Mouse (Mus musculus) hindbrain, embryonic 12.5 days (tissue): ENCODE measurements at regions not wholly inside any gene's neighbourhood (a gene's known extent, or its start where the extent isn't known, plus 50 kb on each side); places are given as distances from the start of the nearest gene placed in this dataset.

ENCODE experiments used
- ATAC-seq: fragments of 200-750 bp; cut with Nextera tagmentation; 2 replicates; pipeline ENCODE4 v1.8.0; 2017; ENCODE audit warnings: moderate TSS enrichment; ENCODE audit not compliant: low FRiP score
- H3K27ac ChIP-seq: fragments of 300-500 bp; sonication (generic); 2 replicates; pipeline ENCODE4 v1.5.1; 2016; ENCODE audit warnings: mild to moderate bottlenecking
- H3K27me3 ChIP-seq: fragments of 300-500 bp; sonication (generic); 2 replicates; pipeline ENCODE4 v1.6.1; 2016; ENCODE audit warnings: mild to moderate bottlenecking
- H3K36me3 ChIP-seq: fragments of 300-500 bp; sonication (generic); 2 replicates; pipeline ENCODE4 v1.6.1; 2016; ENCODE audit warnings: mild to moderate bottlenecking
- H3K4me1 ChIP-seq: fragments of 300-500 bp; sonication (generic); 2 replicates; pipeline ENCODE4 v1.6.1; 2016
- H3K4me2 ChIP-seq: fragments of 300-500 bp; sonication (generic); replicated peaks from 2 replicates; pipeline ENCODE4 v1.6.1; 2016; ENCODE audit warnings: mild to moderate bottlenecking
- H3K4me3 ChIP-seq: fragments of 300-500 bp; sonication (generic); 2 replicates; pipeline ENCODE4 v1.5.1; 2016; ENCODE audit warnings: mild to moderate bottlenecking
- H3K9ac ChIP-seq: fragments of 300-500 bp; sonication (generic); 2 replicates; pipeline ENCODE4 v1.6.1; 2016; ENCODE audit warnings: mild to moderate bottlenecking, moderate library complexity
- H3K9me3 ChIP-seq: fragments of 300-500 bp; sonication (generic); replicated peaks from 2 replicates; pipeline ENCODE4 v1.6.1; 2016; ENCODE audit warnings: mild to moderate bottlenecking
- WGBS: fragments of 180-500 bp; shearing (Covaris S2); methylation state at CpG from one replicate; pipeline ENCODE4 v1.1.7; 2016; 5-methylcytosine and 5-hydroxymethylcytosine counted together

DNA sequence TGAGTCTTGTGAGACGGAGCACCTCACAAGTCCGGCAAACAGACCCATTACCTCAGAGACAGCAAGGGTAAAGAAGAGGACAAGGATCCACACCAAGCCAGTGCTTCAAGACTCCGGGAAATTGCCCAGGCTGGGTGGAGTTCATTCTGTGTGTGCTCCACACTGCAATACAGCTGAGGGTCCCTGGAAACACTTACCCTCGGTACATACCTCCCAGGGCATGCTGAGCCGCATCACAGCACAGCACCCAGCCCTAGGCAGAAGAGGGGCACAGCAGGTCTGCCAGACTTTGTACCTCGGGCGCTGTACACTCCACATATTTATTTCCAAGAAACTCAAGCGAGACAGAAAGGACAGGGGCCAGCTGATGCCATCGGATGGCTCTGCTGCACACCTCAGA is 54.5 kb upstream of the Cmc1 start:
- 88% methylated on average over 9 of the region's 9 CpGs for WGBS
- Histone ChIP-seq H3K27ac (no peak overlapping the region), H3K9me3 (no peaks in the 10 kb centered on the region), H3K36me3 (no peaks in the 10 kb centered on the region), H3K4me2 (no peak overlapping the region), H3K4me3 (no peak overlapping the region), H3K27me3 (no peaks in the 10 kb centered on the region), H3K4me1 (no peaks in the 10 kb centered on the region), H3K9ac (no peak overlapping the region)
- ATAC-seq = no peak

DNA sequence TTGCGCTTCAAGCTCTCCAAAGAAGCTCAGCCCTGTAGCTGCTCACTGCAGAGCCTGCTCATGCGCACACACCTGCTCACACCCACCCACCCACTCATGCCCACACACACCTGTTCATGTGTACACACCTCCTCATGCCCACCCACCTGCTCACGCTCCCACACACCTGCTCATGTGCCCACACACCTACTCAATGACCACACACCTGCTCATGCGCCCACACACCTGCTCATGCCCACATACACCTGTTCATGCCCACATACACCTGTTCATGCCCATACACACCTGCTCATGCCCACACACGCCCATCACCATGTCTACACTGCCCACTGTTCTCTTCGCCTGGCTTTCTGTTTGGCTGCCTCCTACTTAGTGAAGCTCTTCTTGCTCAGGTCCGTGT is 56.5 kb upstream of the Cmc1 start:
- no peak overlapping the region for H3K4me2 ChIP-seq
- H3K4me1 ChIP-seq = no peaks in the 10 kb centered on the region
- no peaks in the 10 kb centered on the region for H3K36me3 ChIP-seq
- no peaks in the 10 kb centered on the region for H3K9me3 ChIP-seq
- 90% methylated on average over 7 of the region's 7 CpGs for WGBS
- no peak overlapping the region for H3K9ac ChIP-seq
- no peak overlapping the region for H3K4me3 ChIP-seq
- no peak overlapping the region for H3K27ac ChIP-seq
- no peak for ATAC-seq
- no peaks in the 10 kb centered on the region for H3K27me3 ChIP-seq

DNA sequence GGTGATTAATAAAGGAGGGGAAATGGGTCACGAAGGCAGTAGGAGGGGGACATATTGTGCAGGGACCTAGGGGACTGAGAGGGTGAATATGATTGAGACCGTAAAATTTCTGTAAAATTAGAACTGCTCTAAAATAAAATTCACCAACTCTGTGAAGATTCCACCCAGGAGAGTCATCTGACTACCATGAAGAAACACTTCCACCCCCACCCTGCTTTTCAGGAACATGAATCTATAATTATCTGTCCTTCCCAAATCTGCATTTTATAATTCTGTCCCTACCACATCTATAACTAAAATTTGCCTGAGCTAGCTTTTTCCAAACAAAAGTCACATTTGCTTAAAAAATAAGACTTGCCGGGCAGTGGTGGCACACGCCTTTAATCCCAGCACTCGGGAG is 69.7 kb upstream of the Cmc1 start:
- ATAC-seq = no peak
- Histone ChIP-seq H3K9ac (no peak overlapping the region), H3K4me3 (no peak overlapping the region), H3K4me2 (no peak overlapping the region), H3K9me3 (0 out of 2 replicates have a peak, but pooled peaks cover 4% of the 10 kb centered on the region), H3K27me3 (no peaks in the 10 kb centered on the region), H3K27ac (no peak overlapping the region), H3K4me1 (no peaks in the 10 kb centered on the region), H3K36me3 (no peaks in the 10 kb centered on the region)
- 92% methylated on average over 5 of the region's 5 CpGs for WGBS

DNA sequence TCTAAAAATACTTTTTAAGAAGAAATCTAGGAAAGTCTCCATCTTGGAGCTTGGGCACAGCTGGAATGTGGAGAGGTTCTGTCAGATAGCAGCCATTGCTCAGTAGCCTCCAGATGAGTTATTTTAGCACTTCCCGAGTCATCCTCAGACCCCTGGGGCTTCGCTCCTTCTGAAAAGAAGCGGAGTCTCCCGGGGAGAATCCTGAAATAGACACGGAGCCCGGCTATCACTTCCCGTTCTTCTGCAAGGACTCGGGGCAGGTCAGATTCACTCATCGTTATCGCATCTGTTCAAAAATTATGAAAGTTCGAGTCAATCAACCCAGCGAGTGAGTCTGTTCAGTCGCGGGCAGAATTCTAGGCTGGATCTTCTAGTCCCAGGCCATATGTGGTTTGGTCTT is 71.2 kb upstream of the Cmc1 start:
- Histone ChIP-seq H3K4me2 (no peak overlapping the region), H3K9me3 (no peaks in the 10 kb centered on the region), H3K4me3 (no peak overlapping the region), H3K36me3 (no peaks in the 10 kb centered on the region), H3K27me3 (no peaks in the 10 kb centered on the region), H3K9ac (no peak overlapping the region), H3K27ac (no peak overlapping the region), H3K4me1 (no peaks in the 10 kb centered on the region)
- no peak for ATAC-seq
- 82% methylated on average over 14 of the region's 14 CpGs for WGBS

DNA sequence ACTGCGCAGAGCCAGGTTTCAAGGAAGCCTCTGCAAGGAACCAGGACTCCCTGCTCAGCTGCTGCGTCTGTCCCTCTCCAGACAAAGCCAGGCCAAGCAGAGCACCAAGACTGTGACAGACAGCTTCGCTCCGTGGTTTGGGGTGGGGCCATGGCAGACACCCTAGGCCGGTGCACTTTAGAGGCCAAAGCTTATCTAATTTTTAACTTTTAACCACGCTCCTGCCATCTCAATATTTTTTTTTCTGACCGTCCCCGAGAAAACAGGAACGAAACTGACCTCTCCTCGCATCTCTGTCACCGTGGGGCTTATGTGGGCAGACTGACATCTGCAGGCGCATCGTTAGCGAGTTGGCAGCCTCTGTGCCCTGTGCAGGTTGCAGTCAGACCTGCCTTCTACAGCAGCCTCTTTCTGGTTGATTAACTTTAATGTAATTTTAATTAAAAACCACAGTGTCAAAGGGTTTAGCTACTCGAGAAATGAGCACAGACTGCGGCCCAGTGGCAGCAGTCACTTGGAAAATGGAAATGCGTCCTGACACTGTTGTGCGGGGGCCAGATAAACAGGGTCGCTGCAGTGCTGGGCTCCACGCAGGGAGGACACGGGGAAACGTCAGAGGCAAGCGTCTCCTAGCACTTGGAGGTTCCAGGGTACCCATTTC is 77.6 kb upstream of the Cmc1 start:
- Histone ChIP-seq H3K27me3 (no peaks in the 10 kb centered on the region), H3K27ac (peak overlapping the region; percentile 7; the same call in 1 of the 2 replicates), H3K9ac (no peak overlapping the region), H3K9me3 (no peaks in the 10 kb centered on the region), H3K4me3 (no peak overlapping the region), H3K4me1 (peaks cover 13% of the 10 kb centered on the region), H3K4me2 (no peak overlapping the region), H3K36me3 (no peaks in the 10 kb centered on the region)
- WGBS = 55% methylated on average over 23 of the region's 23 CpGs
- peak; percentile 71 for ATAC-seq

DNA sequence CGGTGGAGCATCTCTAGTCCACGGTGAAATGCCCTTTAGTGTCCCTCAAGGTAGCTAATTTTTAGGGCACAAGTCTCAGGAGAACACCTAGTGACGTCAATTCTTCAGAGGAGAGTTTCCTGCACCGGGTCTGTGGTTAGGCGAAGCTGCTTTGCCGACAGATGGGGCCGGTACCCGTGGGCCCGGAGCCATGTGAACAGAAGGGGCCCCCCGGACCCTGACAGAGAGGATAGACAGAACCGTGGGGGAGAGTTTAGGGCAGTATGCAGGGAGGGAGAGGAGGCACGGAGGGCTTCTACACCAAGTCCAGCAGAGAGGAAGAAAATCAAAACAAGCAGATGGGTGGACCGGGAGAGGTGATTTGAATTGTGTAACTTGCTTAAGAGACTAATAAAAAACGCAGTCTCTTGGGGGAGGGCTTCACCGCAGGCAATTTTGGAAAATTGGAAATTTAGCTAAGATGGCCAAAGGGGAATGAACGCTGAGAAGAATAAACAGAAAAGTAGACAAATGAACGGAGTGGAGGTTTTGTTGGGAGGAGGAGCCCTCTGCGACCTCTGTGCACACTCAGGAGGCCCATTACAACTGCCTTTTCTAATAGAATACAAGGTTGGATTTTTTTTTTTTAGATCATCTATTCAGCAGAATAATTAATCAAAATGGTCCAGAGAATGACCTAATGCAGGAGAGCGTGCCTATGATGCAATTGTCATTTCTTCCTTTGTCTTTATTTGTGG is 78.9 kb upstream of the Cmc1 start:
- no peak overlapping the region for H3K4me3 ChIP-seq
- H3K9me3 ChIP-seq = no peaks in the 10 kb centered on the region
- H3K27me3 ChIP-seq = no peaks in the 10 kb centered on the region
- ATAC-seq = peak; percentile 52
- peaks cover 13% of the 10 kb centered on the region for H3K4me1 ChIP-seq
- no peak overlapping the region for H3K9ac ChIP-seq
- no peak overlapping the region for H3K4me2 ChIP-seq
- WGBS = 46% methylated on average over 19 of the region's 19 CpGs
- H3K36me3 ChIP-seq = no peaks in the 10 kb centered on the region
- H3K27ac ChIP-seq = no peak overlapping the region; the same call in 1 of the 2 replicates

DNA sequence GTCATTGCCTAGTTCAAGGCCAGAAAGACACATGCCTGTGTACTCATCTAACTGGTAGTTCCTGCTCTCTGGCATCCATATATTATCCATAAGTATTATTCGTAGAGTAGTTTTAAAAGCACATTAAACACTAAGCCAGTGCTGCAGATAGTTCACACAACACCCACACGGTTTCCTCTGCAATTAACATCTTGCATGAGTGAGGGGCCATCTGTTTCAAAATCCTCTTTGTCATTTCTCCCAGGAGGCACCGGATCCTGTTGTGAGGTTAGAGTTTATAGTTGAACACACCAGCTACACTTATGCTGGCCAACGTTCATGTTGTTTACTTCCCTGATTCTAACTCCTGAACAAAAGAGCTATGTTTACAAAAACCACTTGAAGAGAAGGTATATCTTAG is 90.7 kb upstream of the Cmc1 start:
- Histone ChIP-seq H3K36me3 (no peaks in the 10 kb centered on the region), H3K27me3 (no peaks in the 10 kb centered on the region), H3K4me3 (no peak overlapping the region), H3K9ac (no peak overlapping the region), H3K4me2 (no peak overlapping the region), H3K27ac (no peak overlapping the region), H3K4me1 (no peaks in the 10 kb centered on the region), H3K9me3 (no peaks in the 10 kb centered on the region)
- no peak for ATAC-seq
- 69% methylated on average over 4 of the region's 4 CpGs for WGBS

DNA sequence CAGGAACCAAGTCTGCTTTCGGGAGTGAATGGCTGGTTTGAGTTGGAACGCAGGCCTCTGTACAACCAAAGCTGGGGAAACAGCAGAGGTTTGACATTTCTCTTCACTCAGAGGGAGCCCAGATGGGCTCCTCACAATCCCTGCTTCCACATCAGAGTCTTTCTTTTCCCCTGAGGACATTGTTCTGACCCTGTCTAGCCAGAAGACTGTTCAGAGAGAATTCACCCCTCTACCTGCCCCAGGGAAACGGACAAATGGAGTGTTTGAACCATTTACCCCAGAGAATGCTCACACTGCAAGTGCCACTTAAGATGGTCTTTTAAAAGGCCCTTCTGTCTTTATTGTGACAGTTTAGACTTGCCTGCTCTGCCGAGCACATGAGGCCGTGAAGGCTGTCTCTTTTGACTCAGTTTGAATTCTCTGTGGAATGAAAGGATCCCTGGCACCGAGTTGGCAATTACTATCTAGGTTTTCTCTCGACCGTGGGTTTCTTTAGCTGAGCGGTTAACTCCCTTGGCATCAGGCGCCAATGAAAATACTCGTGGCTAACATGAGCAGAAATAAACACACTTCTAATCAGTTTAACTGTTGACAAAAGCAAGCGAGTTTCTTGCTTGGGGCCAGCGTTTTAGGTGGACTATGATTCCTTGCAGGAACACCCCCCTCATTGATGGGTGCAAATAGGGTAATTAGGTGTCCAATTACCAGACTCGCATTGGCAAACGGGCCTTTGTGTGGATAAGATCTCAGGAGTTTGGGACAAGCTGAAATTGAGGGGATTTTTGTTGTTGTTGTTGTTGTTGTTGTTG is 97.0 kb upstream of the Cmc1 start:
- H3K4me2 ChIP-seq = no peak overlapping the region
- no peak overlapping the region for H3K4me3 ChIP-seq
- WGBS = 47% methylated on average over 15 of the region's 15 CpGs
- no peaks in the 10 kb centered on the region for H3K36me3 ChIP-seq
- H3K9ac ChIP-seq = no peak overlapping the region
- H3K27ac ChIP-seq = no peak overlapping the region
- H3K4me1 ChIP-seq = peaks cover 8% of the 10 kb centered on the region; the same call in 1 of the 2 replicates
- H3K9me3 ChIP-seq = no peaks in the 10 kb centered on the region
- ATAC-seq = no peak
- no peaks in the 10 kb centered on the region for H3K27me3 ChIP-seq

DNA sequence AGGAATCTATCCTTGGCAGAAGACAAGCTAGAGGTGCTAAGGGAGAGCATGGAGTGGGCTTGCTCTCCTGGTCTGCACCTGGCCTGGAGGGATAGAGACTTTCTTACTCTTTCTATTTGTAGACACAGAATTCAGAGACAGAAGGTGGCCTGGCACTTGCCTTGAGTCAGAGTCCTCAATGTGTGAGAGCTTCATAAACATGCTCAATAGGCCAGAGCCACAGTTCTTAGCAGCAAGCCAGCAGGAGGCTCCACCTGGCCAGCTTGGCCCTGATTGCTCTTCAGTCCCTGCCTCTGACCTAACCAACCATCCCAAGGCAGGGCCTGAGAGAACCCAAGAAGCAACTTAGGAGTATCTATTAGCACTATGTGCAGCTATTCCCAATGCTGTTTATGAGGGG is 103.9 kb upstream of the Cmc1 start:
- H3K4me3 ChIP-seq = no peak overlapping the region
- H3K4me2 ChIP-seq = no peak overlapping the region
- no peaks in the 10 kb centered on the region for H3K27me3 ChIP-seq
- H3K4me1 ChIP-seq = peaks cover 6% of the 10 kb centered on the region
- no peak for ATAC-seq
- no peaks in the 10 kb centered on the region for H3K36me3 ChIP-seq
- H3K9me3 ChIP-seq = no peaks in the 10 kb centered on the region
- no peak overlapping the region for H3K27ac ChIP-seq
- no peak overlapping the region for H3K9ac ChIP-seq

DNA sequence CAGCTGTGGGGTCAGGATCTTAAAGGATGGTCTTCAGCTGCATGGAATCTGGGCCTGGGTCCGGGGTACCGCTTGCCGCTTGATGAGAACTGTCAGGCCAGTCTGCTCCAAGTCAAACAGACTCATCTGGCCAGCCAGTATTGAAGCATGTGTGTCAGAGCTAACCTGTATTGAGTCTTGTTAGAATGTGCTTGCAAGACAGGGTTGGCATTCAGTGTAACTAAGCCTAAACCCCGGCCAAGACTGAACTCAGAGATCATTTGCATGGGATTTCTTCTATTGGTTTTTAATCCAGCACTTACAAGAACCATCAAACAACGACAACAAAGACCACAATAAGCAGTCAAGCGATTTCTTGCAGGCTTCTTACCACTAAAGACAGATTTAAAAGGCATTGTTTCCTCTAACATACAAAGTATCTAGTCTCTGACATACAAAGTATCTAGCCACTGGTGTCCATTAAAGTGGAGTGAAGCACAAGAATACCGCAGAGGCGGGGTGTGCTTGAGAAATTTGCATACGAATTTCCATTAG is 105.3 kb upstream of the Cmc1 start:
- H3K27me3 ChIP-seq = peaks cover 1% of the 10 kb centered on the region; the same call in 1 of the 2 replicates
- H3K36me3 ChIP-seq = no peaks in the 10 kb centered on the region
- H3K4me3 ChIP-seq = no peak overlapping the region
- WGBS = 36% methylated on average over 9 of the region's 9 CpGs
- H3K27ac ChIP-seq = no peak overlapping the region
- no peak overlapping the region for H3K9ac ChIP-seq
- no peak for ATAC-seq
- no peaks in the 10 kb centered on the region for H3K9me3 ChIP-seq
- peaks cover 6% of the 10 kb centered on the region for H3K4me1 ChIP-seq
- no peak overlapping the region for H3K4me2 ChIP-seq

DNA sequence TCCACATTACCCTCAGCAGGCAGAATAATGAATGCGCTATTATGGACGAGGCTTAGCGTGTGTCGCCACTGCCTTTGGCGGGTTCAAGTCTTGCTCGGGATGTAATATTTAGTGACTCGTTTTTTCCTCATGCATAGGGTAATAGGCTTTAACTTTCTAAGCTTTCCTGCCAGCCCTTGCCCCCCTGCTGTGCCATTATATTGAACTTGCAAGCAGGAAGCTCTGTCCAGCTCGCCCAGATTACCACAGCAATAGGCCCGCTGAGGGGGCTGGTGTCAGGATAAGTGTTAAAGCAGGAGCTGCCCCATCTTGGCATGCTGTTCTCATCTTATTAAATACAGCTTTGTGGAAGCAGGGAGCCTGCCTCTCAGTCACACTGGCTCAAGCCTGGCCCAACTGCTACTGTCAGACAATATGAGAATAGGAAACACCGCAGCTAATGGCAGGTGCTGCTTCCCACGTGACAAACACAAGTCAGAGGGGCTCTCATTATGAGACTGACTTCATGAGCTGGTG is 105.8 kb upstream of the Cmc1 start:
- Histone ChIP-seq H3K27me3 (peaks cover 3% of the 10 kb centered on the region; the same call in 1 of the 2 replicates), H3K4me3 (no peak overlapping the region), H3K4me2 (no peak overlapping the region; the same call in 1 of the 2 replicates), H3K9ac (no peak overlapping the region), H3K27ac (peak overlapping the region; percentile 48), H3K4me1 (peaks cover 6% of the 10 kb centered on the region), H3K36me3 (no peaks in the 10 kb centered on the region), H3K9me3 (no peaks in the 10 kb centered on the region)
- WGBS = 9% methylated on average over 11 of the region's 11 CpGs
- ATAC-seq = peak; percentile 84

DNA sequence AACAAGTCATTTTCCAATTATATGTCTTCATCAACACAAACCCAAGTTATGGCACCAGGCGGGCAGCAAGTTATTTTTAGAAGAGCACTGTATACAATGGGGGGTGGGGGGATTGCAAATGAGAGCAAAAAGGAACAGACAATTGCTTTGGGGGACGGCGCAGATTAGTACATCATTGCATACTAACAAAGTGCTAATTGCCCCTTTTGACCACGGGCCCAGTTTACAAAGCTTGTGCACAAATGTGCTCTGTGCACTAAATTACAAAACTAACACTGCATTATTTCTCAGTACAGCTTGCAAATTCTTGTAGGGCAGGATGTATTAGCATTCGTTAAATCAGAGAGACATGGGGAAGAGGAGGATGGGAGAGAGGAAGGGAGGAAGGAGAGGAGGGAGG is 116.3 kb upstream of the Cmc1 start:
- no peak overlapping the region for H3K27ac ChIP-seq
- no peak overlapping the region for H3K9ac ChIP-seq
- H3K4me1 ChIP-seq = no peaks in the 10 kb centered on the region
- 65% methylated on average over 5 of the region's 5 CpGs for WGBS
- H3K9me3 ChIP-seq = no peaks in the 10 kb centered on the region
- H3K36me3 ChIP-seq = no peaks in the 10 kb centered on the region
- H3K27me3 ChIP-seq = no peaks in the 10 kb centered on the region
- ATAC-seq = no peak
- no peak overlapping the region for H3K4me3 ChIP-seq
- no peak overlapping the region for H3K4me2 ChIP-seq
